Mouse (Mus musculus): ENCODE measurements around the gene Pakap.

GRCm38 (mm10) chr4:57670813-57671469, 103.0 kb downstream of the Pakap start:
- TF ChIP-seq TAL1 (IDR thresholded peaks at IDR 0.05; ENCODE audit: low read length), result no peak
- TF ChIP-seq GATA1 (IDR thresholded peaks at IDR 0.05; ENCODE audit: low read length), result no peak

Measured in erythroblast, embryonic 14.5 days (primary cell).